Mouse (Mus musculus) midbrain, embryonic 10.5 days (tissue): ENCODE measurements around the gene Plpp7. TPM values are rescaled to one million over a fixed set of nuclear protein-coding genes. Genes with fewer than 3 reads are reported as not detected.

Experiments used
- DNase-seq: peaks from one replicate; pipeline ENCODE4 v3.0.0-alpha.2; 2017; ENCODE audit warnings: low spot score
- H3K27ac ChIP-seq: fragments of 300-500 bp; sonication (generic); replicated peaks from 2 replicates; pipeline ENCODE4 v1.5.1; 2016; ENCODE audit warnings: mild to moderate bottlenecking
- H3K27me3 ChIP-seq: fragments of 300-500 bp; sonication (generic); 2 replicates; pipeline ENCODE4 v1.6.1; 2016; ENCODE audit warnings: low read depth, mild to moderate bottlenecking; ENCODE audit not compliant: poor library complexity, severe bottlenecking
- H3K36me3 ChIP-seq: fragments of 300-500 bp; sonication (generic); 2 replicates; pipeline ENCODE4 v1.6.1; 2016; ENCODE audit warnings: mild to moderate bottlenecking, moderate library complexity
- H3K4me1 ChIP-seq: fragments of 300-500 bp; sonication (generic); 2 replicates; pipeline ENCODE4 v1.6.1; 2016
- H3K4me3 ChIP-seq: fragments of 300-500 bp; sonication (generic); 2 replicates; pipeline ENCODE4 v1.5.1; 2016; ENCODE audit warnings: mild to moderate bottlenecking, moderate library complexity
- H3K9me3 ChIP-seq: fragments of 300-500 bp; sonication (generic); replicated peaks from 2 replicates; pipeline ENCODE4 v1.6.1; 2016; ENCODE audit warnings: mild to moderate bottlenecking
- WGBS: fragments of 180-500 bp; shearing (Covaris S2); methylation state at CpG from one replicate; pipeline ENCODE4 v1.1.7; 2016; 5-methylcytosine and 5-hydroxymethylcytosine counted together
- polyA plus RNA-seq: library from polyadenylated mRNA; unstranded; fragments of >200 nt; fragmentation: Nextera tagmentation; extraction: Ambion mirVana; gene quantifications from 2 replicates; pipeline ENCODE4 v1.2.1, GENCODE M21; 2016

Gene Plpp7
- polyA plus RNA-seq, 1 experiment from 2014 or later, result 7.1 TPM

GRCm38 (mm10) chr2:32137667-32138266 is 42.4 kb downstream of the Plpp7 start:
- under 1% methylated on average over 40 of the region's 40 CpGs for WGBS
- Histone ChIP-seq H3K4me1 (peaks cover 35% of the 10 kb centered on the region), H3K9me3 (no peaks in the 10 kb centered on the region), H3K27ac (peak overlapping the region; percentile 90), H3K27me3 (no peaks in the 10 kb centered on the region), H3K4me3 (peak overlapping the region; percentile 69), H3K36me3 (no peaks in the 10 kb centered on the region)
- DNase-seq, result peak; percentile 95

GRCm38 (mm10) chr2:32139377-32139776 is 44.0 kb downstream of the Plpp7 start:
- 84% methylated on average over 5 of the region's 5 CpGs for WGBS
- no peak overlapping the region for H3K27ac ChIP-seq

GRCm38 (mm10) chr2:32140498-32140934 is 45.2 kb downstream of the Plpp7 start:
- H3K4me1 ChIP-seq, result peaks cover 35% of the 10 kb centered on the region
- H3K36me3 ChIP-seq, result no peaks in the 10 kb centered on the region
- no peak overlapping the region for H3K4me3 ChIP-seq
- H3K9me3 ChIP-seq, result no peaks in the 10 kb centered on the region
- peak overlapping the region; percentile 69 for H3K27ac ChIP-seq
- no peaks in the 10 kb centered on the region for H3K27me3 ChIP-seq
- DNase-seq, result peak; percentile 47
- 23% methylated on average over 4 of the region's 4 CpGs for WGBS

More at GRCm38 (mm10) chr2:32139377-32139776, 44.0 kb downstream of the Plpp7 start:
- Histone ChIP-seq H3K4me1 (peaks cover 35% of the 10 kb centered on the region), H3K27me3 (no peaks in the 10 kb centered on the region), H3K36me3 (no peaks in the 10 kb centered on the region), H3K4me3 (no peak overlapping the region), H3K9me3 (no peaks in the 10 kb centered on the region)
- DNase-seq, result no peak

GRCm38 (mm10) chr2:32141602-32142001 is 46.3 kb downstream of the Plpp7 start:
- Histone ChIP-seq H3K4me1 (peaks cover 35% of the 10 kb centered on the region), H3K4me3 (no peak overlapping the region), H3K9me3 (no peaks in the 10 kb centered on the region), H3K36me3 (no peaks in the 10 kb centered on the region), H3K27me3 (no peaks in the 10 kb centered on the region), H3K27ac (no peak overlapping the region)
- DNase-seq, result no peak
- 87% methylated on average over 6 of the region's 6 CpGs for WGBS

GRCm38 (mm10) chr2:32142368-32142767 is 47.0 kb downstream of the Plpp7 start:
- H3K4me1 ChIP-seq, result peaks cover 28% of the 10 kb centered on the region
- no peaks in the 10 kb centered on the region for H3K9me3 ChIP-seq
- DNase-seq, result no peak
- no peaks in the 10 kb centered on the region for H3K27me3 ChIP-seq
- H3K27ac ChIP-seq, result no peak overlapping the region
- WGBS, result 67% methylated on average over 6 of the region's 6 CpGs
- H3K36me3 ChIP-seq, result no peaks in the 10 kb centered on the region
- no peak overlapping the region for H3K4me3 ChIP-seq

- no peaks in the 10 kb centered on the region for H3K27me3 ChIP-seq
- H3K4me1 ChIP-seq, result peaks cover 13% of the 10 kb centered on the region
- 86% methylated on average over 5 of the region's 5 CpGs for WGBS
- H3K9me3 ChIP-seq, result no peaks in the 10 kb centered on the region
- H3K36me3 ChIP-seq, result no peaks in the 10 kb centered on the region
- H3K27ac ChIP-seq, result no peak overlapping the region
- no peak overlapping the region for H3K4me3 ChIP-seq
- DNase-seq, result no peak
Observed at GRCm38 (mm10) chr2:32144633-32145032, 49.3 kb downstream of the Plpp7 start.

GRCm38 (mm10) chr2:32146617-32147162 is 51.4 kb downstream of the Plpp7 start:
- Histone ChIP-seq H3K4me1 (peaks cover 11% of the 10 kb centered on the region), H3K4me3 (no peak overlapping the region), H3K9me3 (no peaks in the 10 kb centered on the region), H3K36me3 (no peaks in the 10 kb centered on the region), H3K27ac (no peak overlapping the region), H3K27me3 (no peaks in the 10 kb centered on the region)
- WGBS, result 80% methylated on average over 5 of the region's 5 CpGs
- no peak for DNase-seq

GRCm38 (mm10) chr2:32150135-32150534 is 54.8 kb downstream of the Plpp7 start:
- Histone ChIP-seq H3K4me3 (peak overlapping the region; percentile 96), H3K36me3 (peaks cover 2% of the 10 kb centered on the region; the same call in 1 of the 2 replicates), H3K27me3 (no peaks in the 10 kb centered on the region), H3K27ac (peak overlapping the region; percentile 100), H3K4me1 (peaks cover 44% of the 10 kb centered on the region), H3K9me3 (no peaks in the 10 kb centered on the region)
- no peak for DNase-seq
- 10% methylated on average over 1 of the region's 1 CpGs for WGBS

- Histone ChIP-seq H3K4me1 (peaks cover 48% of the 10 kb centered on the region), H3K4me3 (peak overlapping the region; percentile 96), H3K9me3 (no peaks in the 10 kb centered on the region), H3K27me3 (no peaks in the 10 kb centered on the region), H3K36me3 (peaks cover 2% of the 10 kb centered on the region; the same call in 1 of the 2 replicates), H3K27ac (peak overlapping the region; percentile 100)
- 5% methylated on average over 7 of the region's 7 CpGs for WGBS
- no peak for DNase-seq
Observed at GRCm38 (mm10) chr2:32150562-32150923, 55.2 kb downstream of the Plpp7 start.

- WGBS, result 2% methylated on average over 108 of the region's 117 CpGs
- H3K9me3 ChIP-seq, result no peaks in the 10 kb centered on the region
- H3K27me3 ChIP-seq, result no peaks in the 10 kb centered on the region
- H3K4me3 ChIP-seq, result peak within 1 kb of the TSS; percentile 96
- DNase-seq, result peak; percentile 82
- H3K27ac ChIP-seq, result peak within 1 kb of the TSS; percentile 100
- H3K4me1 ChIP-seq, result peaks cover 53% of the 10 kb centered on the region
- H3K36me3 ChIP-seq, result peaks cover 2% of the 10 kb centered on the region; the same call in 1 of the 2 replicates
Observed at GRCm38 (mm10) chr2:32150924-32151659, 55.8 kb downstream of the Plpp7 start, which contains the start of gene Prrc2b. Prrc2b (plus strand) TSS chr2:32151082.

- peak; percentile 49 for DNase-seq
- Histone ChIP-seq H3K4me1 (peaks cover 61% of the 10 kb centered on the region), H3K27me3 (no peaks in the 10 kb centered on the region), H3K9me3 (no peaks in the 10 kb centered on the region), H3K4me3 (peak overlapping the region; percentile 96), H3K27ac (peak overlapping the region; percentile 100), H3K36me3 (peaks cover 2% of the 10 kb centered on the region; the same call in 1 of the 2 replicates)
- under 1% methylated on average over 22 of the region's 22 CpGs for WGBS
Observed at GRCm38 (mm10) chr2:32151660-32152366, 56.5 kb downstream of the Plpp7 start.

- Histone ChIP-seq H3K36me3 (peaks cover 2% of the 10 kb centered on the region; the same call in 1 of the 2 replicates), H3K4me1 (peaks cover 68% of the 10 kb centered on the region), H3K9me3 (no peaks in the 10 kb centered on the region), H3K27ac (peak overlapping the region; percentile 100), H3K27me3 (no peaks in the 10 kb centered on the region), H3K4me3 (peak overlapping the region; percentile 96)
- no peak for DNase-seq
- 25% methylated on average over 12 of the region's 12 CpGs for WGBS
Observed at GRCm38 (mm10) chr2:32152367-32153034, 57.2 kb downstream of the Plpp7 start.
